Mouse (Mus musculus) heart, embryonic 16.5 days (tissue): ENCODE measurements at regions not wholly inside any gene's neighbourhood (a gene's known extent, or its start where the extent isn't known, plus 50 kb on each side); places are given as distances from the start of the nearest gene placed in this dataset.
A peak's percentile ranks its signal among the peaks of the same experiment; 100 is the strongest.

ENCODE experiments used
- ATAC-seq: fragments of 200-750 bp; cut with Nextera tagmentation; replicated peaks from 2 replicates; pipeline ENCODE4 v1.8.0; 2017; ENCODE audit warnings: moderate number of reproducible peaks; ENCODE audit not compliant: insufficient read depth, low FRiP score; ENCODE audit errors: extremely low read depth
- H3K27ac ChIP-seq: fragments of 300-500 bp; sonication (generic); 2 replicates; pipeline ENCODE4 v1.5.1; 2014; ENCODE audit warnings: mild to moderate bottlenecking, low read length, control low read depth, moderate library complexity
- H3K27me3 ChIP-seq: fragments of 300-500 bp; sonication (generic); 2 replicates; pipeline ENCODE4 v1.6.1; 2014; ENCODE audit warnings: low read length, mixed read lengths; ENCODE audit not compliant: control insufficient read depth, insufficient read depth
- H3K36me3 ChIP-seq: fragments of 300-500 bp; sonication (generic); 2 replicates; pipeline ENCODE4 v1.6.1; 2014; ENCODE audit not compliant: control insufficient read depth, insufficient read depth
- H3K4me1 ChIP-seq: fragments of 300-500 bp; sonication (generic); 2 replicates; pipeline ENCODE4 v1.6.1; 2014; ENCODE audit warnings: low read length, mixed read lengths; ENCODE audit not compliant: control insufficient read depth, insufficient read depth
- H3K4me2 ChIP-seq: fragments of 300-500 bp; sonication (generic); 2 replicates; pipeline ENCODE4 v1.6.1; 2014; ENCODE audit warnings: low read depth, mild to moderate bottlenecking, control low read depth, low read length
- H3K4me3 ChIP-seq: fragments of 300-500 bp; sonication (generic); 2 replicates; pipeline ENCODE4 v1.5.1; 2014; ENCODE audit warnings: mild to moderate bottlenecking, control low read depth, low read length
- H3K9ac ChIP-seq: fragments of 300-500 bp; sonication (generic); 2 replicates; pipeline ENCODE4 v1.6.1; 2014; ENCODE audit warnings: low read length, control low read depth
- H3K9me3 ChIP-seq: fragments of 300-500 bp; sonication (generic); replicated peaks from 2 replicates; pipeline ENCODE4 v1.6.1; 2016; ENCODE audit warnings: low read length; ENCODE audit not compliant: control insufficient read depth
- WGBS: fragments of 180-500 bp; shearing (Covaris S2); extraction: QIAGEN DNeasy Blood & Tissue Kit; methylation state at CpG from one replicate; pipeline ENCODE4 v1.1.7; 2014; 5-methylcytosine and 5-hydroxymethylcytosine counted together

DNA sequence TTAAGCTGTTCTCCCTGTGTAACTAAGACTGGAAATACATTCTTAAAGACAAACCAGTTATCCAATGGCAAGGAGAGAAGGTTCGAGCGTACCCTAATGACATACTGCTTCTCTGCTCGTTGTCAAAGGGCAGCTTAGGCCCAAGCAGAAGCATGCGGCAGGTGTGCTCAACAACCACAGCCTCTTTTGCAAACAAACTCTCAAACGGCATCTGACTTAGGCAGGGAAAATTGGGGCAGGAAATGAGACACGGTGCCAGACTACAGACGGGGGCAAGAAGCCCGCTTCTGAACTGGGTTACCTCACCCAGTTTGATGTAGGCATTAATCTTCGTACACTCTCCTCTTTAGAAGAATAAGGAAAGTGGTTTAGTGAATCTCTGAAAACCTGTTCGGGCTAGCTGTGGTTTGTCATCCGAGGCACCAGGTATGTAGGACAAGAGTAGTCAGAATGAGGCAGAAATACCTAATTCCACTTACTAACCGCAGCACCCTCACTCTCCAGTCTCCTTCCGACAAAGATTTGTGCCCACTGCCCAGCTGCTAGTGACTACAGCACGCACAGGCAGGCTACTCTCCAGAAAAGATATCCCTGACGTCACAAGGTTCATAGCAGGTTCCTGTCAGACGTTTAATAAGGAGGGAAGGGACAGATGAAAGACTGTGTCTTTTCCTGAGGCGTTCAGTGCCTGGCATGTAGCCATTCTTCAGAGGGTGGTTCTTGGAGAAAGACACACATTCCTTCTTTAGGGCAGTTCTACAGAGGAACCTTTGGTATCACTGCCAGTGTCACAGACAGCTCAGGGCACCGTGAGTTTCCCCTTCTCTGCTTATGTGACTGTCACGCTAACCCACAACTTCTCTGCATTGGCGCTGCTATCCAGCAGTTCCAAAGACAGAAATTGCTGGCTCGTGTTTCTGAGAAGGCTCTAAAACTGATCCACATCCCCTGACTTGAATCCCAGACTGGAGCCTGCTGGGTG is 175.8 kb downstream of the Tmx1 start:
- 52% methylated on average over 21 of the region's 21 CpGs for WGBS
- H3K9me3 ChIP-seq = no peaks in the 10 kb centered on the region
- no peaks in the 10 kb centered on the region for H3K36me3 ChIP-seq
- no peak overlapping the region for H3K4me3 ChIP-seq
- no peak overlapping the region for H3K4me2 ChIP-seq
- ATAC-seq = 0 out of 2 replicates have a peak, but pooled peaks have one; percentile 12
- H3K27ac ChIP-seq = no peak overlapping the region
- peak overlapping the region; percentile 16; the same call in 1 of the 2 replicates for H3K9ac ChIP-seq
- H3K27me3 ChIP-seq = no peaks in the 10 kb centered on the region
- peaks cover 21% of the 10 kb centered on the region for H3K4me1 ChIP-seq

GRCm38 (mm10) chr12:70629371-70629770 is 176.5 kb downstream of the Tmx1 start:
- H3K4me2 ChIP-seq = no peak overlapping the region
- no peak overlapping the region; the same call in 1 of the 2 replicates for H3K9ac ChIP-seq
- ATAC-seq = no peak
- H3K4me1 ChIP-seq = peaks cover 24% of the 10 kb centered on the region
- no peaks in the 10 kb centered on the region for H3K9me3 ChIP-seq
- no peak overlapping the region for H3K4me3 ChIP-seq
- H3K27ac ChIP-seq = no peak overlapping the region
- 76% methylated on average over 5 of the region's 5 CpGs for WGBS
- no peaks in the 10 kb centered on the region for H3K27me3 ChIP-seq
- no peaks in the 10 kb centered on the region for H3K36me3 ChIP-seq

DNA sequence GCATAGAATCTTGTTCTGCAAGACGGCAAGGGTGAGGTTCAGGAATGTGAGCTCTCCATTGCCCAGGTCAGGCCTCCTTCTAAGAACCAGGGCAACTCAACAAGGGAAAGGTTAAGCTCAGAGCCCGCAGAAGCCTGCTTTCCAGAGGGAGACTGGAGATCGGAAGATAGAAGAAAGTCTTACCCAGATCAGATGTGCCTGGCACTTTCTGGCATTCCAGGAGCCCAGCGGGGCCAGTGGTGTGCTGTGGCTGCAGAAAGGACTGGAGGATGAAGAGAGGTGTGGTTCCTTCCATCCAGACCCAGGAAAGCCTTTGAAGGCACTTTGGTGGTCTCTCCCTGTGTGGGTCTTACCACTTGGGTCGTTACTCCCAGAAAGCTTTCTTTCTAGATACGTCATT is 178.4 kb downstream of the Tmx1 start:
- no peak for ATAC-seq
- no peaks in the 10 kb centered on the region for H3K9me3 ChIP-seq

GRCm38 (mm10) chr12:70633194-70633593 is 180.3 kb downstream of the Tmx1 start:
- ATAC-seq = no peak
- Histone ChIP-seq H3K36me3 (no peaks in the 10 kb centered on the region), H3K9me3 (no peaks in the 10 kb centered on the region), H3K27ac (no peak overlapping the region), H3K4me1 (peaks cover 23% of the 10 kb centered on the region), H3K4me3 (no peak overlapping the region), H3K4me2 (no peak overlapping the region), H3K27me3 (no peaks in the 10 kb centered on the region), H3K9ac (no peak overlapping the region)
- 18% methylated on average over 4 of the region's 4 CpGs for WGBS

More for the DNA sequence above, 178.4 kb downstream of the Tmx1 start:
- Histone ChIP-seq H3K27ac (no peak overlapping the region), H3K4me2 (no peak overlapping the region), H3K27me3 (no peaks in the 10 kb centered on the region), H3K36me3 (no peaks in the 10 kb centered on the region), H3K9ac (no peak overlapping the region), H3K4me1 (peaks cover 24% of the 10 kb centered on the region), H3K4me3 (no peak overlapping the region)
- 74% methylated on average over 6 of the region's 6 CpGs for WGBS

GRCm38 (mm10) chr12:70633622-70634365 is 180.9 kb downstream of the Tmx1 start:
- 18% methylated on average over 13 of the region's 13 CpGs for WGBS
- no peak overlapping the region for H3K4me2 ChIP-seq
- no peak for ATAC-seq

DNA sequence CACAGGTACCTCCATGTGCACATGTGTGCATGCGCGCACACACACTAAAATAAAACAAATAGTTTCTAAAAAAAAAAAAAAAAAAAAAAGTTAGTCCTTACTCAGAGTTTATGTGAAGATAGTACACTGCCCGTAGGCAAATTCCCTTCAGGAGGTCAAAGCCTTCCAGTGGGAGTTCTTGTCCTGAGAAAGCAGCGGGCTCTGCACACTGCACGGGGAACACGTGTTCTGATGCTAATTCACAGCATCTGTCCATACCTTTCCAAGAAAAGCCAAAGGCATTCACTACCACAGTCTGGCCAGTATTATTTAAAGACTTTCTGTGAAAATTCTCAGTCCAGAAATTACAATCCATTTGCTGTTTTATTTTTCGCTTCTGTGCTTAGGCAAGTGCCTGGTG is 183.1 kb downstream of the Tmx1 start:
- no peak overlapping the region for H3K4me3 ChIP-seq
- no peaks in the 10 kb centered on the region for H3K36me3 ChIP-seq
- no peaks in the 10 kb centered on the region for H3K9me3 ChIP-seq
- no peak overlapping the region for H3K9ac ChIP-seq
- H3K27me3 ChIP-seq = no peaks in the 10 kb centered on the region
- no peak overlapping the region for H3K27ac ChIP-seq
- 95% methylated on average over 7 of the region's 7 CpGs for WGBS
- ATAC-seq = no peak
- no peak overlapping the region for H3K4me2 ChIP-seq
- H3K4me1 ChIP-seq = peaks cover 11% of the 10 kb centered on the region

More at GRCm38 (mm10) chr12:70633622-70634365, 180.9 kb downstream of the Tmx1 start:
- Histone ChIP-seq H3K4me1 (peaks cover 17% of the 10 kb centered on the region), H3K27me3 (no peaks in the 10 kb centered on the region), H3K27ac (no peak overlapping the region), H3K4me3 (no peak overlapping the region), H3K9ac (no peak overlapping the region), H3K36me3 (no peaks in the 10 kb centered on the region), H3K9me3 (no peaks in the 10 kb centered on the region)

- H3K4me2 ChIP-seq = no peak overlapping the region
- no peak for ATAC-seq
- no peaks in the 10 kb centered on the region for H3K27me3 ChIP-seq
- H3K27ac ChIP-seq = no peak overlapping the region
- no peaks in the 10 kb centered on the region for H3K9me3 ChIP-seq
- no peak overlapping the region for H3K9ac ChIP-seq
- WGBS = 83% methylated on average over 2 of the region's 2 CpGs
- H3K4me1 ChIP-seq = no peaks in the 10 kb centered on the region
- no peak overlapping the region for H3K4me3 ChIP-seq
- H3K36me3 ChIP-seq = no peaks in the 10 kb centered on the region
Observed at GRCm38 (mm10) chr12:70640186-70640585, 185.1 kb upstream of the Frmd6 start.

- Histone ChIP-seq H3K4me1 (peaks cover 24% of the 10 kb centered on the region), H3K4me2 (no peak overlapping the region), H3K27me3 (no peaks in the 10 kb centered on the region), H3K9me3 (no peaks in the 10 kb centered on the region), H3K4me3 (no peak overlapping the region), H3K27ac (no peak overlapping the region), H3K9ac (no peak overlapping the region), H3K36me3 (no peaks in the 10 kb centered on the region)
- ATAC-seq = no peak
- 85% methylated on average over 2 of the region's 2 CpGs for WGBS
Observed at GRCm38 (mm10) chr12:70644910-70645309, 180.4 kb upstream of the Frmd6 start.

- 81% methylated on average over 3 of the region's 3 CpGs for WGBS
- H3K4me3 ChIP-seq = no peak overlapping the region
- H3K4me1 ChIP-seq = peaks cover 28% of the 10 kb centered on the region
- ATAC-seq = no peak
- H3K27ac ChIP-seq = no peak overlapping the region
- H3K27me3 ChIP-seq = no peaks in the 10 kb centered on the region
- H3K9ac ChIP-seq = no peak overlapping the region
- H3K4me2 ChIP-seq = no peak overlapping the region
- H3K9me3 ChIP-seq = no peaks in the 10 kb centered on the region
- no peaks in the 10 kb centered on the region for H3K36me3 ChIP-seq
Observed at GRCm38 (mm10) chr12:70645407-70645806, 179.9 kb upstream of the Frmd6 start.
